Mouse (Mus musculus): Measurements from ENCODE around the gene Olfr159.

The Olfr159 gene

GRCm38 (mm10) chr4:43729794-43730550 is 40.8 kb downstream of the Olfr159 start, which contains the start of gene Spaar:
TSS of gene Spaar (plus strand) at chr4:43730034.
- DNase-seq (ENCODE audit: low spot score) = peak; percentile 41

- no peak for DNase-seq (ENCODE audit: low spot score)
Observed at GRCm38 (mm10) chr4:43729126-43729525, 41.7 kb downstream of the Olfr159 start.

- peak; percentile 23 for DNase-seq (ENCODE audit: low spot score)
Observed at GRCm38 (mm10) chr4:43728576-43728954, 42.2 kb downstream of the Olfr159 start.

- DNase-seq (ENCODE audit: low spot score) = no peak
Observed at GRCm38 (mm10) chr4:43727718-43728575, 42.9 kb downstream of the Olfr159 start.

- DNase-seq (ENCODE audit: low spot score) = peak; percentile 54
Observed at GRCm38 (mm10) chr4:43726995-43727394, 43.8 kb downstream of the Olfr159 start, which contains the start of gene Hrct1. TSS of gene Hrct1 (plus strand) at chr4:43727188.

- DNase-seq (ENCODE audit: low spot score) = peak; percentile 19
Observed at GRCm38 (mm10) chr4:43726228-43726993, 44.4 kb downstream of the Olfr159 start.

- DNase-seq (ENCODE audit: low spot score) = no peak
Observed at GRCm38 (mm10) chr4:43724764-43725163, 46.0 kb downstream of the Olfr159 start.

- DNase-seq (ENCODE audit: low spot score) = no peak
Observed at GRCm38 (mm10) chr4:43722191-43722590, 48.6 kb downstream of the Olfr159 start.

- no peak for DNase-seq (ENCODE audit: low spot score)
Observed at GRCm38 (mm10) chr4:43720491-43721228, 50.1 kb downstream of the Olfr159 start.

Data from yolk sac, embryonic 10.5 days (tissue).